Mouse (Mus musculus): ENCODE results near the gene Bcl2l1.

DNA sequence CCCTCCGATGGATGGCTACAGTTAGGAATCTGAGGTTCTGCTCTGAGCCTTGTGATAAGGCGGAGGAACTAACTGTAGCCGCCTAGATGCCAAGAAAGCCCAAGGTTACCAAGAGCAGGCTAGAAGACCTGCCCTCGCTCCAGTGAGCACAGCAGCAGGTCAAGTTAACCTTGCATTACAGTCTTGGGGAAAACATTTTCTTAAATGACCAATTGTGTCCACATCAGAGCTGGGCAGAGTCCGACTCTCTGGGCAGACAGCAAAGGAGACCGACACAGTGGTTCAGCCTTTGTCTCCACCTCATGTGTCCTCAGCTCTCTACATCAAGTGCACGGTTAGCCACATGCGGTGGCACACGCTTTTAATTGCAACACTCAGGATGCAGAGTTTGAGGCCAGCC, 60.0 kb downstream of the Bcl2l1 start:
- no peak for TF ChIP-seq POLR2A (IDR thresholded peaks at IDR 0.05; ENCODE audit: extremely low read depth, insufficient read depth, low read length)
- no peak for TF ChIP-seq CTCF (IDR thresholded peaks at IDR 0.05; ENCODE audit: extremely low read depth, insufficient read depth, low read length)
